In the genomic region with DNA sequence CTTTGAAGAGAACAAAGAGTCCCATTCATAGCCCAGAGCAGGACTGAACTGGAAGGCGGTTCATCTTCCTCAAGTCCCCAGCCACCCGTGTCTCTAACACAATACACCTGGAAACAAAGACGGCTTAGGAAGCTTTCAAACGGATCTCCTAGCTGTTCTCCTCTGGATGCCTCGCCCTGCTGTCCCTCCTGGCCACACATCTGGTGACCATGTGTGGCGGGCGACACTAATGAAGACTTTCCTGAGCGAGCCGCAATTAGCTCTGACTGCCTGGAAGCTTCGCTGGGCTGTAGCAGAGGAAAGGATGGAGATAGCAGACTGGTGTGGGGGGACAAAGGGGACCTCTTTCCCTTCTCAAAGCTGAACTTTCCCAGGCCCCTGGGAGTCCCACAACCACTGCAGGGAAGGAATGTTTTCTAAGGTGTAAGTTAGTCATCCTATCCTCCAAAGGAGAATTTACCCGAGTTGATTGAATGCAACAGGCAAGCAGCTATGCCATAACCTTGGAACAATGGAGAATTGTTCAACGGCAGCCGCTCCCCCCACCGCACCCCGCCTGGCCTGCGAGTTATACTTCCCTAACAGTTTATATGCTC, we compare ENCODE assay signal across 11 mouse cellular contexts.
DNase-seq lines count a peak whose midpoint lies in the region; ATAC-seq lines count a peak whose summit lies in the region.
"Had no signal": no experiment of that assay in that cellular context is flagged by ENCODE, and none has a peak within 500 bp of the region (broad histone marks: within the 10 kb centered on the region; RNA-seq: fewer than 3 reads in every experiment).

No protein-coding gene starts in this region.

- ATAC-seq in hindbrain, embryonic 15.5 days (ENCODE audit: low FRiP score, low read depth) = no peak
- peak; percentile 41 for ATAC-seq in midbrain, embryonic 12.5 days (ENCODE audit: low FRiP score, low read depth)
- no peak for ATAC-seq in granulocyte monocyte progenitor cell, adult 5-6 weeks (replicated peaks; ENCODE audit: poor library complexity, severe bottlenecking)

- H3K4me3 ChIP-seq in hindbrain, embryonic 15.5 days = no peak overlapping the region
- no peak overlapping the region for H3K4me3 ChIP-seq in midbrain, embryonic 12.5 days
- H3K4me3 ChIP-seq: heart, adult 2 months had no signal

- H3K4me1 ChIP-seq in hindbrain, embryonic 15.5 days (replicated peaks) = peaks cover 6% of the 10 kb centered on the region; the same call in 1 of the 2 replicates
- H3K4me1 ChIP-seq in midbrain, embryonic 12.5 days = peaks cover 6% of the 10 kb centered on the region

- peak overlapping the region; percentile 16; the same call in 1 of the 2 replicates for H3K4me2 ChIP-seq in hindbrain, embryonic 15.5 days
- H3K4me2 ChIP-seq in midbrain, embryonic 12.5 days (replicated peaks) = peak overlapping the region; percentile 13

- H3K36me3 ChIP-seq in hindbrain, embryonic 15.5 days = no peaks in the 10 kb centered on the region
- H3K36me3 ChIP-seq in midbrain, embryonic 12.5 days = no peaks in the 10 kb centered on the region

- H3K27me3 ChIP-seq in hindbrain, embryonic 15.5 days = no peaks in the 10 kb centered on the region
- peaks cover 8% of the 10 kb centered on the region; the same call in 1 of the 2 replicates for H3K27me3 ChIP-seq in midbrain, embryonic 12.5 days

- intact Hi-C loops in left cerebral cortex, postnatal 14 days (cut with DNase I) = no loop called here

- no peaks in the 10 kb centered on the region for H3K9me3 ChIP-seq in hindbrain, embryonic 15.5 days
- H3K9me3 ChIP-seq in midbrain, embryonic 12.5 days = no peaks in the 10 kb centered on the region

- no peak overlapping the region for H3K9ac ChIP-seq in hindbrain, embryonic 15.5 days
- H3K9ac ChIP-seq in midbrain, embryonic 12.5 days (replicated peaks) = no peak overlapping the region

- WGBS in hindbrain, embryonic 15.5 days = 21% methylated on average over 16 of the region's 16 CpGs
- 23% methylated on average over 16 of the region's 16 CpGs for WGBS in midbrain, embryonic 12.5 days

- DNase-seq in ES-CJ7 (ENCODE audit: low read depth, low spot score) = peak; percentile 35
- peak; percentile 81 for DNase-seq in embryo, embryonic 10 days (ENCODE audit: low spot score)
- DNase-seq in left cerebral cortex, postnatal 14 days (ENCODE audit: low spot score in 2 of 2) = no peak
- no peak for DNase-seq in cerebellum, adult 18-20 months
- DNase-seq: heart, adult 2 months; kidney, postnatal 25 days; liver; thymus, postnatal 4 days had no signal

- H3K27ac ChIP-seq in hindbrain, embryonic 15.5 days (replicated peaks) = no peak overlapping the region
- H3K27ac ChIP-seq in midbrain, embryonic 12.5 days (replicated peaks) = no peak overlapping the region
- H3K27ac ChIP-seq: heart, adult 2 months had no signal

Comparison
In these comparisons a context has a peak if more than half of its experiments do, and no peak if none do; other contexts are left out.
1. DNase-seq: peak in ES-CJ7 (single experiment) and embryo, embryonic 10 days (single experiment); none in left cerebral cortex, postnatal 14 days (0 of 2) and cerebellum, adult 18-20 months (0 of 2).